Mouse (Mus musculus) CD4-positive helper T cell, adult 2 months (primary cell): Measurements from ENCODE around the gene Flot1.
A peak's percentile ranks its signal among the peaks of the same experiment; 100 is the strongest.
"Not testable (repeated sequence)": the region's sequence is repeated elsewhere in the genome, so short reads cannot be mapped to it uniquely, and the experiment has no call there.

ENCODE experiments used
- DNase-seq: peaks from one replicate; pipeline ENCODE4 v3.0.0-alpha.2; 2012; ENCODE audit warnings: low read depth, missing footprints, low spot score

Gene Flot1

GRCm38 (mm10) chr17:35835424-35836140 is 12.6 kb downstream of the Flot1 start:
- DNase-seq, result no peak

- DNase-seq, result peak; percentile 85
Observed at GRCm38 (mm10) chr17:35836178-35836965, 13.3 kb downstream of the Flot1 start.

GRCm38 (mm10) chr17:35836991-35837422 is 14.0 kb downstream of the Flot1 start:
- DNase-seq, result peak; percentile 85

DNA sequence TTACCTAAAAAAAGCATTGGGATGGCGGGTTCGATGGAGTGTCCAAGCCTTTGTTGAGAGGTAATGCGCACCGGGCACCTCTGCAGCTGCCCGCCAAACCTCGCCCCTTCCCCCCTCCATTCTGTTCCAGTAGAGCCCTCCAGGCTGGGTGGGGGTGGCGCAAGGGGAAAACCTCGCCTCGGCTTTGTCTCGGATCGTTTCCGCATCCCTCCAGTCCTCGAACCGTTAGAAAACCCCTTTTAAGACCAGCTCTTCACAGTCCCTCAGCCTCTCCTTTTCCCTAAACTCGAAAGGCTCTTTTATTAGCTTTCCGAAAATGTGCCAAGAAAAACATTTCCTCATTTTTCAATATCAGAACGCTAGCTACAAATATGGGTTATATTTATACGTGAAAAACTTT is 14.5 kb downstream of the Flot1 start:
- DNase-seq, result peak; percentile 59

- DNase-seq, result peak; percentile 94
Observed at GRCm38 (mm10) chr17:35838122-35838544, 15.1 kb downstream of the Flot1 start, which contains the start of gene Tubb5. Tubb5 (minus strand) TSS chr17:35838306.

- DNase-seq, result no peak
Observed at GRCm38 (mm10) chr17:35838570-35838969, 15.5 kb downstream of the Flot1 start.

DNA sequence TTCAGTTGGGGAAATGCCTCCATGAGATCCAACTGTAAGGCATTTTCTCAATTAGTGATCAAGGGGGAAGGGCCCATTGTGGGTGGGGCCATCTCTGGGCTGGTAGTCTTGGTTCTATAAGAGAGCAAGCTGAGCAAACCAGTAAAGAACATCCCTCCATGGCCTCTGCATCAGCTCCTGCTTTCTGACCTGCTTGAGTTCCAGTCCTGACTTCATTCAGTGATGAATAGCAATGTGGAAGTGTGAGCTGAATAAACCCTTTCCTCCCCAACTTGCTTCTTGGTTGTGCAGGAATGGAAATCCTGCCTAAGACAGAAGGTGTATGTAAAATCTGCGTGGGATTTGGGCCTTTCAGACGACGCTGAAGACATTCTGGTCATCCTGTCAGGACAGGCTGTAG is 16.0 kb downstream of the Flot1 start:
- not testable (repeated sequence) for DNase-seq

DNA sequence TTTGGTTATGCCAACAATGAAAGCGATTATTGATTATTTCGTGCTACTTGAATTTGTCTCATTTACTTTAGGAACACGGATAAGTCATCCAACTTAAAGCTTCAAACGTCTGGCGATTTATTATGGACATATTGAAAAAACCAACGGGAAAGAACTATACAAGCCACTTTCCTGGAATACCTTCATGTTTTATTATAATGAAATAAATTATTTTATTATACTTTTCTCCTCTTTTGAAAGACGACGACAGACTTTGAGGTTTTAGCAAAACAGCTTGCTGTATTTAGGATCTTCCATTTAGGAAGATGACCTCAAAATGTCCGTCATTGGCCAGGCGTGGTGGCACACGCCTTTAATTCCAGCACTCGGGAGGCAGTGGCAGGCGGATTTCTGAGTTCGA is 17.5 kb downstream of the Flot1 start:
- peak; percentile 30 for DNase-seq

- DNase-seq, result peak; percentile 100
Observed at GRCm38 (mm10) chr17:35841076-35841950, 18.3 kb downstream of the Flot1 start, which contains the start of gene Mdc1. Mdc1 (plus strand) TSS chr17:35841515.

DNA sequence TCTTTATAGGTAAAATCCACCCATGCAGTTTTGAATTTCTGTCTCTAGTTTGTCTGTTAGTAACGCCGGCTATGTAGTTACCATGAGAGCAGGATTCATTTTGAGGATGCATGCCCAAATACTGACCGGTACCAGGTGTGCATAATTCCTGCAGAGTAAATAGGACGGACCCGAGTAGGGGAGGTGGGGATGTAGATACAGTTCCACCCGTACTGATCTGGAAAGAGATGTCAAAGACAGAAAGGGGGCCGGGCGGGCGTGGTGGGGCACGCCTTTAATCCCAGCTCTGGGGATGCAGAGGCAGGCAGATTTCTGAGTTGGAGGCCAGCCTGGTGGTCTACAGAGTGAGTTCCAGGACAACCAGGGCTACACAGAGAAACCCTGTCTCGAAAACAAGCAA is 19.0 kb downstream of the Flot1 start:
- no peak for DNase-seq

DNA sequence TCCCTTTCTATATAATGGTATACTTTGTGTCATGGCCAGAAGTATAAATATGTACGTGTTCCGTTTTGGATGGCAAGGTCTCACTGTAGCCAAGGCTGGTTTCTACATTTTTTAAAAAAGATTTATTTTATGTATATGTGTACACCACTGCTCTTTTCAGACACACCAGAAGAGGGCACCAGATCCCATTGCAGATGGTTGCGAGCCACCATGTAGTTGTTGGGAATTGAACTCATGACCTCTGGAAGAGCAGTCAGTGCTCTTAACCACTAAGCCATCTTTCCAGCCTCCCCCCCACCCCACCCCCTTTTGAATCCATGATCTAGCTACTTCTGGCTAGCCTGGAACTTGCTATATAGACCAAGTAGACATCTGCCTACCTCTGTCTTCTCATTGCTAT is 20.5 kb downstream of the Flot1 start:
- no peak for DNase-seq

GRCm38 (mm10) chr17:35848112-35848511 is 25.1 kb downstream of the Flot1 start:
- DNase-seq, result no peak

- DNase-seq, result no peak
Observed at GRCm38 (mm10) chr17:35850974-35851373, 27.9 kb downstream of the Flot1 start.

- DNase-seq, result no peak
Observed at GRCm38 (mm10) chr17:35859371-35859770, 36.3 kb downstream of the Flot1 start.

- no peak for DNase-seq
Observed at GRCm38 (mm10) chr17:35859835-35860234, 36.8 kb downstream of the Flot1 start.

- no peak for DNase-seq
Observed at GRCm38 (mm10) chr17:35860831-35861197, 37.8 kb downstream of the Flot1 start.

GRCm38 (mm10) chr17:35861198-35861857 is 38.3 kb downstream of the Flot1 start, which contains the start of gene Nrm:
Nrm (plus strand) TSS chr17:35861318.
- DNase-seq, result peak; percentile 90

GRCm38 (mm10) chr17:35864832-35865353 is 41.9 kb downstream of the Flot1 start:
- no peak for DNase-seq

DNA sequence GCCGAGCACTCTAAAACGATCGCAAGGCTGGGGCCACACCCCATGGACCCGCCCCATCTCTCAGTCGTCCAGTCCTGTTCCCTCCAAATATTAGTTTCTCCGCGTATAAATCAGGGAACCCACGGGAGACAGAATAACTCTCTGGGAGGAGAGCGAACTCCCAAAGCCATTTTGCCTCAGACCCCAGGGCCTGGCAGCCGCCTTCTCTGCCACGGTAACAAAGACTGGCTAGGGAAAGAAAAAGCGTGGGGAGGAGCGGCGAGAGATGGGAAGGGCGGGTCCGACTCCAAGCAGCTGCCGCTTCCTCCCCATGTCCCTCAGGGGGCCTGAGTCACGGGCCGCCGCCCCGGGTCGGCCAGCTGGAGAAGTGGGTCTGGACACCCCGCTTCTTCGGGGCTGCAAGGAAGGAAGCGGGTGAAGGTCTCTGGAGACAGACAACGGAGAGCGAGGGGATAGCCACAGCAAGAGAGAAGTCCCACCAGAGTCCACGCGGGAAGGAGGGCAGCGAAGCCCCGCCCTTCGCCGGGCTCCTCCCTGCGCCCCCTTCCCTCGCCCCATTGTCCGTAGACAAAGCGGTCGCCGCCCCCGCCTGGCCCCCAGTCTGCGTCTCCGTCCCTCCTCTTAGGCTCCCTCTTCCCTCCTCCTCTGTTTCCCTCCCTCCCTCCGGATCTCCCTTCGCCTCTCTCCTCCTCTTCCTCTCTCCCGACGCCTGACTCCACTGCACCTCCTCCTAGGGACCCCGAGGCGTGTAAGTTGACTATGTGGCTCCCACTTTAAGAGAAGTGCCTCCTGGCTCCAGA is 42.7 kb downstream of the Flot1 start, which contains the start of gene Ppp1r18:
TSS of gene Ppp1r18 (plus strand) at position 113 of the 800 bp plus-strand sequence.
- DNase-seq, result peak; percentile 66

GRCm38 (mm10) chr17:35866281-35866831 is 43.3 kb downstream of the Flot1 start:
- DNase-seq, result peak; percentile 73
